Mouse (Mus musculus): Measurements from ENCODE around the gene Pdcd4. TPM values are rescaled to one million over a fixed set of nuclear protein-coding genes. Genes with fewer than 3 reads are reported as not detected.

Pdcd4 gene
- polyA plus RNA-seq, 1 experiment from 2014 or later = 41.6 TPM

- no peak overlapping the region for H3K4me2 ChIP-seq
- H3K9ac ChIP-seq = no peak overlapping the region
- 69% methylated on average over 6 of the region's 6 CpGs for WGBS
- H3K4me1 ChIP-seq (replicated peaks) = peaks cover 21% of the 10 kb centered on the region
- no peaks in the 10 kb centered on the region for H3K9me3 ChIP-seq (replicated peaks)
- no peak overlapping the region for H3K27ac ChIP-seq (ENCODE audit: poor library complexity, severe bottlenecking)
- no peaks in the 10 kb centered on the region for H3K27me3 ChIP-seq (replicated peaks)
- ATAC-seq (ENCODE audit: insufficient number of reproducible peaks, low FRiP score) = no peak
- H3K36me3 ChIP-seq = peaks cover 67% of the 10 kb centered on the region
- no peak overlapping the region for H3K4me3 ChIP-seq
These were observed 34.1 kb upstream of the Pdcd4 start for GRCm38 (mm10) chr19:53857962-53858361.

- 59% methylated on average over 9 of the region's 9 CpGs for WGBS
- H3K27me3 ChIP-seq (replicated peaks) = no peaks in the 10 kb centered on the region
- H3K9ac ChIP-seq = no peak overlapping the region
- peaks cover 70% of the 10 kb centered on the region for H3K36me3 ChIP-seq
- peak; percentile 51; the same call in 1 of the 2 replicates for ATAC-seq (ENCODE audit: insufficient number of reproducible peaks, low FRiP score)
- no peak overlapping the region for H3K4me2 ChIP-seq
- peaks cover 21% of the 10 kb centered on the region for H3K4me1 ChIP-seq (replicated peaks)
- H3K4me3 ChIP-seq = no peak overlapping the region
- H3K27ac ChIP-seq (ENCODE audit: poor library complexity, severe bottlenecking) = no peak overlapping the region
- no peaks in the 10 kb centered on the region for H3K9me3 ChIP-seq (replicated peaks)
These were observed 32.9 kb upstream of the Pdcd4 start for GRCm38 (mm10) chr19:53859149-53859548.

- no peak overlapping the region for H3K9ac ChIP-seq
- no peak for ATAC-seq (ENCODE audit: insufficient number of reproducible peaks, low FRiP score)
- H3K27me3 ChIP-seq (replicated peaks) = no peaks in the 10 kb centered on the region
- peaks cover 74% of the 10 kb centered on the region for H3K36me3 ChIP-seq
- no peak overlapping the region for H3K4me2 ChIP-seq
- peaks cover 21% of the 10 kb centered on the region for H3K4me1 ChIP-seq (replicated peaks)
- WGBS = 66% methylated on average over 7 of the region's 7 CpGs
- H3K27ac ChIP-seq (ENCODE audit: poor library complexity, severe bottlenecking) = no peak overlapping the region
- no peak overlapping the region for H3K4me3 ChIP-seq
- no peaks in the 10 kb centered on the region for H3K9me3 ChIP-seq (replicated peaks)
These were observed 32.4 kb upstream of the Pdcd4 start for GRCm38 (mm10) chr19:53859593-53859992.

GRCm38 (mm10) chr19:53861346-53861745, 30.7 kb upstream of the Pdcd4 start:
- no peak overlapping the region for H3K9ac ChIP-seq
- peaks cover 78% of the 10 kb centered on the region for H3K36me3 ChIP-seq
- no peak for ATAC-seq (ENCODE audit: insufficient number of reproducible peaks, low FRiP score)
- no peaks in the 10 kb centered on the region for H3K9me3 ChIP-seq (replicated peaks)
- H3K27ac ChIP-seq (ENCODE audit: poor library complexity, severe bottlenecking) = no peak overlapping the region
- WGBS = 75% methylated on average over 7 of the region's 7 CpGs
- no peaks in the 10 kb centered on the region for H3K27me3 ChIP-seq (replicated peaks)
- no peak overlapping the region for H3K4me2 ChIP-seq
- no peak overlapping the region for H3K4me3 ChIP-seq
- peaks cover 21% of the 10 kb centered on the region for H3K4me1 ChIP-seq (replicated peaks)

GRCm38 (mm10) chr19:53862573-53863246, 29.3 kb upstream of the Pdcd4 start:
- no peak overlapping the region for H3K9ac ChIP-seq

GRCm38 (mm10) chr19:53867238-53867637, 24.8 kb upstream of the Pdcd4 start:
- Histone ChIP-seq H3K36me3 (peaks cover 38% of the 10 kb centered on the region), H3K27me3 (replicated peaks) (no peaks in the 10 kb centered on the region), H3K9me3 (replicated peaks) (no peaks in the 10 kb centered on the region), H3K27ac (ENCODE audit: poor library complexity, severe bottlenecking) (no peak overlapping the region), H3K4me1 (replicated peaks) (peaks cover 6% of the 10 kb centered on the region; the same call in 1 of the 2 replicates), H3K4me3 (no peak overlapping the region), H3K9ac (no peak overlapping the region), H3K4me2 (no peak overlapping the region)
- no peak for ATAC-seq (ENCODE audit: insufficient number of reproducible peaks, low FRiP score)

More at GRCm38 (mm10) chr19:53862573-53863246, 29.3 kb upstream of the Pdcd4 start:
- Histone ChIP-seq H3K4me2 (no peak overlapping the region), H3K27ac (ENCODE audit: poor library complexity, severe bottlenecking) (no peak overlapping the region), H3K9me3 (replicated peaks) (no peaks in the 10 kb centered on the region), H3K36me3 (peaks cover 74% of the 10 kb centered on the region), H3K4me3 (no peak overlapping the region), H3K27me3 (replicated peaks) (no peaks in the 10 kb centered on the region), H3K4me1 (replicated peaks) (peaks cover 10% of the 10 kb centered on the region; the same call in 1 of the 2 replicates)
- whole genome bisulfite sequencing = 69% methylated on average over 8 of the region's 8 CpGs
- ATAC-seq (ENCODE audit: insufficient number of reproducible peaks, low FRiP score) = no peak

GRCm38 (mm10) chr19:53868125-53868524, 23.9 kb upstream of the Pdcd4 start:
- Histone ChIP-seq H3K9me3 (replicated peaks) (no peaks in the 10 kb centered on the region), H3K36me3 (peaks cover 29% of the 10 kb centered on the region), H3K27me3 (replicated peaks) (no peaks in the 10 kb centered on the region), H3K4me2 (no peak overlapping the region), H3K27ac (ENCODE audit: poor library complexity, severe bottlenecking) (no peak overlapping the region), H3K4me3 (no peak overlapping the region), H3K4me1 (replicated peaks) (no peaks in the 10 kb centered on the region; the same call in 1 of the 2 replicates), H3K9ac (no peak overlapping the region)
- no peak for ATAC-seq (ENCODE audit: insufficient number of reproducible peaks, low FRiP score)
- 78% methylated on average over 6 of the region's 6 CpGs for WGBS

GRCm38 (mm10) chr19:53868796-53869195, 23.2 kb upstream of the Pdcd4 start:
- no peak overlapping the region for H3K4me3 ChIP-seq
- H3K36me3 ChIP-seq = peaks cover 22% of the 10 kb centered on the region
- no peaks in the 10 kb centered on the region for H3K9me3 ChIP-seq (replicated peaks)
- H3K27me3 ChIP-seq (replicated peaks) = no peaks in the 10 kb centered on the region
- H3K4me1 ChIP-seq (replicated peaks) = no peaks in the 10 kb centered on the region; the same call in 1 of the 2 replicates
- H3K27ac ChIP-seq (ENCODE audit: poor library complexity, severe bottlenecking) = no peak overlapping the region
- no peak overlapping the region for H3K9ac ChIP-seq
- no peak overlapping the region for H3K4me2 ChIP-seq
- no peak for ATAC-seq (ENCODE audit: insufficient number of reproducible peaks, low FRiP score)
- WGBS = 85% methylated on average over 1 of the region's 1 CpGs

- Histone ChIP-seq H3K9me3 (replicated peaks) (no peaks in the 10 kb centered on the region), H3K36me3 (peaks cover 13% of the 10 kb centered on the region), H3K4me1 (replicated peaks) (no peaks in the 10 kb centered on the region; the same call in 1 of the 2 replicates), H3K4me3 (no peak overlapping the region), H3K27me3 (replicated peaks) (no peaks in the 10 kb centered on the region), H3K27ac (ENCODE audit: poor library complexity, severe bottlenecking) (no peak overlapping the region), H3K4me2 (no peak overlapping the region), H3K9ac (no peak overlapping the region)
- no peak for ATAC-seq (ENCODE audit: insufficient number of reproducible peaks, low FRiP score)
- WGBS = 67% methylated on average over 4 of the region's 4 CpGs
These were observed 22.3 kb upstream of the Pdcd4 start for GRCm38 (mm10) chr19:53869427-53870385.

- WGBS = 68% methylated on average over 2 of the region's 2 CpGs
- H3K27ac ChIP-seq (ENCODE audit: poor library complexity, severe bottlenecking) = no peak overlapping the region
- H3K4me2 ChIP-seq = no peak overlapping the region
- no peaks in the 10 kb centered on the region for H3K9me3 ChIP-seq (replicated peaks)
- peaks cover 6% of the 10 kb centered on the region for H3K36me3 ChIP-seq
- H3K4me3 ChIP-seq = no peak overlapping the region
- no peaks in the 10 kb centered on the region; the same call in 1 of the 2 replicates for H3K4me1 ChIP-seq (replicated peaks)
- no peaks in the 10 kb centered on the region for H3K27me3 ChIP-seq (replicated peaks)
- ATAC-seq (ENCODE audit: insufficient number of reproducible peaks, low FRiP score) = no peak
- no peak overlapping the region for H3K9ac ChIP-seq
These were observed 21.5 kb upstream of the Pdcd4 start for GRCm38 (mm10) chr19:53870568-53870967.

- no peak for ATAC-seq (ENCODE audit: insufficient number of reproducible peaks, low FRiP score)
- no peaks in the 10 kb centered on the region for H3K9me3 ChIP-seq (replicated peaks)
These were observed 20.5 kb upstream of the Pdcd4 start for GRCm38 (mm10) chr19:53871502-53871901.

More at GRCm38 (mm10) chr19:53871502-53871901, 20.5 kb upstream of the Pdcd4 start:
- H3K36me3 ChIP-seq = no peaks in the 10 kb centered on the region
- no peak overlapping the region for H3K4me3 ChIP-seq
- H3K9ac ChIP-seq = no peak overlapping the region
- H3K27ac ChIP-seq (ENCODE audit: poor library complexity, severe bottlenecking) = no peak overlapping the region
- no peak overlapping the region for H3K4me2 ChIP-seq
- H3K4me1 ChIP-seq (replicated peaks) = no peaks in the 10 kb centered on the region; the same call in 1 of the 2 replicates
- 79% methylated on average over 6 of the region's 6 CpGs for WGBS
- no peaks in the 10 kb centered on the region for H3K27me3 ChIP-seq (replicated peaks)

Data from heart, embryonic 12.5 days (tissue).